Mouse (Mus musculus) left cerebral cortex, adult 9 months (tissue): Measurements from ENCODE around the gene Nudt13.
A peak's percentile ranks its signal among the peaks of the same experiment; 100 is the strongest.
"Not testable (repeated sequence)": the region's sequence is repeated elsewhere in the genome, so short reads cannot be mapped to it uniquely, and the experiment has no call there.

Source experiments
- DNase-seq, 2 experiments: peaks; one replicate each; pipeline ENCODE4 v3.0.0; 2022; ENCODE audit warnings: low spot score in 2 of 2

The Nudt13 gene

GRCm38 (mm10) chr14:20294117-20294892 lies at the start of gene Nudt13:
Gene Nudt13 (plus strand): TSS chr14:20294697.
- peak; percentile 83 to 93 for DNase-seq

GRCm38 (mm10) chr14:20245318-20245717 lies 49.2 kb upstream of the Nudt13 start:
- DNase-seq = no peak

- DNase-seq = no peak
Observed at GRCm38 (mm10) chr14:20245861-20246260, 48.6 kb upstream of the Nudt13 start.

GRCm38 (mm10) chr14:20246811-20247266 lies 47.7 kb upstream of the Nudt13 start:
- DNase-seq = no peak

- DNase-seq = no peak
Observed at GRCm38 (mm10) chr14:20248001-20248400, 46.5 kb upstream of the Nudt13 start.

GRCm38 (mm10) chr14:20250237-20251171 lies 44.0 kb upstream of the Nudt13 start:
- DNase-seq = peak in 1 of 2 experiments; percentile 31

- DNase-seq = peak in 1 of 2 experiments; percentile 83
Observed at GRCm38 (mm10) chr14:20258185-20259113, 36.0 kb upstream of the Nudt13 start.

GRCm38 (mm10) chr14:20262346-20262745 lies 32.2 kb upstream of the Nudt13 start:
- no peak for DNase-seq

GRCm38 (mm10) chr14:20268421-20268820 lies 26.1 kb upstream of the Nudt13 start:
- peak in 1 of 2 experiments; percentile 53 for DNase-seq

GRCm38 (mm10) chr14:20269082-20269809 lies 25.3 kb upstream of the Nudt13 start, which contains the start of gene Kcnk16:
Gene Kcnk16 (minus strand): TSS chr14:20269199.
- DNase-seq = no peak

- no peak for DNase-seq
Observed at GRCm38 (mm10) chr14:20291391-20291790, 3.1 kb upstream of the Nudt13 start.

GRCm38 (mm10) chr14:20294947-20295346 lies 450 bp downstream of the Nudt13 start:
- DNase-seq = no peak

- DNase-seq = no peak
Observed at GRCm38 (mm10) chr14:20297616-20298015, 3.1 kb downstream of the Nudt13 start.

GRCm38 (mm10) chr14:20298131-20298530 lies 3.6 kb downstream of the Nudt13 start:
- DNase-seq = no peak

GRCm38 (mm10) chr14:20305085-20305484 lies 10.6 kb downstream of the Nudt13 start:
- not testable (repeated sequence) for DNase-seq

GRCm38 (mm10) chr14:20315137-20315536 lies 20.6 kb downstream of the Nudt13 start:
- DNase-seq = no peak

- peak in 1 of 2 experiments; percentile 50 for DNase-seq
Observed at GRCm38 (mm10) chr14:20319420-20319819, 24.9 kb downstream of the Nudt13 start.

GRCm38 (mm10) chr14:20324196-20324595 lies 29.7 kb downstream of the Nudt13 start:
- DNase-seq = peak in 1 of 2 experiments; percentile 10

GRCm38 (mm10) chr14:20328474-20328873 lies 34.0 kb downstream of the Nudt13 start:
- no peak for DNase-seq

GRCm38 (mm10) chr14:20331316-20331715 lies 36.8 kb downstream of the Nudt13 start:
- no peak for DNase-seq
